Mouse (Mus musculus) left cerebral cortex, postnatal 14 days (tissue): ENCODE measurements around the gene Igfals. TPM values are rescaled to one million over a fixed set of nuclear protein-coding genes. Genes with fewer than 3 reads are reported as not detected.
A peak's percentile ranks its signal among the peaks of the same experiment; 100 is the strongest.

Experiments
- DNase-seq, 2 experiments: peaks; one replicate each; pipeline ENCODE4 v3.0.0; 2021 to 2022; ENCODE audit warnings: low spot score in 2 of 2, mixed read lengths in 1 of 2
- intact Hi-C: fragments of 180-260 bp; cut with DNase I; formaldehyde crosslinking; loops from one replicate; pipeline ENCODE4 v1.15.1; 2025
- long read RNA-seq, 2 experiments: library from polyadenylated mRNA; stranded (forward); transcript quantifications; one replicate each; pipeline ENCODE4 v2.0.0; 2021
- total RNA-seq, 2 experiments: library from RNA; stranded (reverse); gene quantifications; 2 replicates each; pipeline ENCODE4 v1.2.3; 2021

Gene Igfals
- not detected for total RNA-seq
- long read RNA-seq, experiment 1, partial matches to known transcripts = 0 of 1 reads
- long read RNA-seq, experiment 1, other reads (novel, unspliced or antisense) = 0 of 1 reads
- long read RNA-seq, experiment 2 = 0 reads

GRCm38 (mm10) chr17:24865776-24866175 is at the start of gene Igfals:
Igfals (plus strand) TSS chr17:24865997.
- intact Hi-C loops = no loop called here
- DNase-seq = no peak

GRCm38 (mm10) chr17:24817503-24817902 is 48.3 kb upstream of the Igfals start:
- intact Hi-C loops = no loop called here
- no peak for DNase-seq

- intact Hi-C loops = loop anchor here (2.0 kb wide), 1 partner anchor 73 kb away; no protein-coding TSS in a partner anchor
- DNase-seq = no peak
These were observed 47.6 kb upstream of the Igfals start for GRCm38 (mm10) chr17:24818172-24818571.

- intact Hi-C loops = loop anchor here (2.0 kb wide), 1 partner anchor 75 kb away; no protein-coding TSS in a partner anchor
- no peak for DNase-seq
These were observed 46.3 kb upstream of the Igfals start for GRCm38 (mm10) chr17:24819469-24819868.

GRCm38 (mm10) chr17:24821351-24822280 is 44.2 kb upstream of the Igfals start:
- intact Hi-C loops = no loop called here
- DNase-seq = no peak

- intact Hi-C loops = no loop called here
- DNase-seq = no peak
These were observed 26.0 kb upstream of the Igfals start, which contains the start of gene Hagh for GRCm38 (mm10) chr17:24839842-24840241. Hagh (plus strand) TSS chr17:24840143.

- no peak for DNase-seq
- intact Hi-C loops = no loop called here
These were observed 25.5 kb upstream of the Igfals start for GRCm38 (mm10) chr17:24840341-24840740.

- intact Hi-C loops = no loop called here
- no peak for DNase-seq
These were observed 24.7 kb upstream of the Igfals start for GRCm38 (mm10) chr17:24841133-24841532.

- no peak for DNase-seq
- intact Hi-C loops = no loop called here
These were observed 23.2 kb upstream of the Igfals start for GRCm38 (mm10) chr17:24842631-24843030.

- intact Hi-C loops = no loop called here
These were observed 21.3 kb upstream of the Igfals start for GRCm38 (mm10) chr17:24844525-24844924.

GRCm38 (mm10) chr17:24847386-24847785 is 18.4 kb upstream of the Igfals start:
- intact Hi-C loops = no loop called here
- DNase-seq = no peak

More at GRCm38 (mm10) chr17:24844525-24844924, 21.3 kb upstream of the Igfals start:
- no peak for DNase-seq

- intact Hi-C loops = no loop called here
- no peak for DNase-seq
These were observed 17.2 kb upstream of the Igfals start for GRCm38 (mm10) chr17:24848600-24849031.

GRCm38 (mm10) chr17:24849733-24850064 is 16.1 kb upstream of the Igfals start:
- DNase-seq = no peak
- intact Hi-C loops = no loop called here

- intact Hi-C loops = no loop called here
- DNase-seq = peak; percentile 96 to 99
These were observed 15.6 kb upstream of the Igfals start, which contains the start of gene Fahd1 for GRCm38 (mm10) chr17:24850065-24850772. Fahd1 (minus strand) TSS chr17:24850364.

GRCm38 (mm10) chr17:24850773-24851127 is 15.0 kb upstream of the Igfals start:
- DNase-seq = no peak
- intact Hi-C loops = no loop called here

GRCm38 (mm10) chr17:24851381-24852125 is 14.2 kb upstream of the Igfals start:
- DNase-seq = no peak
- intact Hi-C loops = no loop called here

GRCm38 (mm10) chr17:24855838-24856464 is 9.8 kb upstream of the Igfals start:
- DNase-seq = no peak
- intact Hi-C loops = no loop called here

- no peak for DNase-seq
- intact Hi-C loops = no loop called here
These were observed 9.2 kb upstream of the Igfals start for GRCm38 (mm10) chr17:24856589-24856988.

- no peak for DNase-seq
- intact Hi-C loops = no loop called here
These were observed 7.8 kb upstream of the Igfals start for GRCm38 (mm10) chr17:24857831-24858470.
